Mouse (Mus musculus) midbrain, embryonic 13.5 days (tissue): ENCODE measurements around the gene Pyroxd1. TPM values are rescaled to one million over a fixed set of nuclear protein-coding genes. Genes with fewer than 3 reads are reported as not detected.
"Not testable (repeated sequence)": the region's sequence is repeated elsewhere in the genome, so short reads cannot be mapped to it uniquely, and the experiment has no call there.

Experiments
- ATAC-seq: fragments of 200-750 bp; cut with Nextera tagmentation; 2 replicates; pipeline ENCODE4 v1.8.0; 2017; ENCODE audit warnings: mild to moderate bottlenecking, moderate TSS enrichment, moderate library complexity
- H3K27ac ChIP-seq: fragments of 300-500 bp; sonication (generic); 2 replicates; pipeline ENCODE4 v1.5.1; 2015; ENCODE audit warnings: inconsistent platforms, mild to moderate bottlenecking, moderate library complexity
- H3K27me3 ChIP-seq: fragments of 300-500 bp; sonication (generic); 2 replicates; pipeline ENCODE4 v1.6.1; 2015; ENCODE audit warnings: mild to moderate bottlenecking, inconsistent platforms
- H3K36me3 ChIP-seq: fragments of 300-500 bp; sonication (generic); 2 replicates; pipeline ENCODE4 v1.6.1; 2015; ENCODE audit warnings: mild to moderate bottlenecking, inconsistent platforms
- H3K4me1 ChIP-seq: fragments of 300-500 bp; sonication (generic); replicated peaks from 2 replicates; pipeline ENCODE4 v1.6.1; 2015; ENCODE audit warnings: inconsistent platforms
- H3K4me2 ChIP-seq: fragments of 300-500 bp; sonication (generic); replicated peaks from 2 replicates; pipeline ENCODE4 v1.6.1; 2015; ENCODE audit warnings: moderate library complexity, mild to moderate bottlenecking, inconsistent platforms
- H3K4me3 ChIP-seq: fragments of 300-500 bp; sonication (generic); replicated peaks from 2 replicates; pipeline ENCODE4 v1.5.1; 2015; ENCODE audit warnings: mild to moderate bottlenecking, inconsistent platforms
- H3K9ac ChIP-seq: fragments of 300-500 bp; sonication (generic); replicated peaks from 2 replicates; pipeline ENCODE4 v1.6.1; 2015; ENCODE audit warnings: mild to moderate bottlenecking, inconsistent platforms
- H3K9me3 ChIP-seq: fragments of 300-500 bp; sonication (generic); 2 replicates; pipeline ENCODE4 v1.6.1; 2016; ENCODE audit warnings: mild to moderate bottlenecking, inconsistent platforms
- WGBS: fragments of 180-500 bp; shearing (Covaris S2); methylation state at CpG from one replicate; pipeline ENCODE4 v1.1.7; 2015; 5-methylcytosine and 5-hydroxymethylcytosine counted together
- polyA plus RNA-seq: library from polyadenylated mRNA; unstranded; fragments of >200 nt; fragmentation: Nextera tagmentation; extraction: Ambion mirVana; gene quantifications from 2 replicates; pipeline ENCODE4 v1.2.1, GENCODE M21; 2015

The Pyroxd1 gene
- polyA plus RNA-seq, 1 experiment from 2014 or later: 24.2 TPM

- H3K36me3 ChIP-seq: peaks cover 47% of the 10 kb centered on the region
- no peak overlapping the region for H3K27ac ChIP-seq
- H3K27me3 ChIP-seq: no peaks in the 10 kb centered on the region
- no peaks in the 10 kb centered on the region for H3K9me3 ChIP-seq
- no peak for ATAC-seq
- H3K4me3 ChIP-seq: no peak overlapping the region
- H3K4me1 ChIP-seq: peaks cover 13% of the 10 kb centered on the region
- H3K4me2 ChIP-seq: no peak overlapping the region
- no peak overlapping the region for H3K9ac ChIP-seq
- WGBS: 89% methylated on average over 11 of the region's 11 CpGs
Observed at GRCm38 (mm10) chr6:142347431-142348385, 2.3 kb downstream of the Pyroxd1 start.

- H3K36me3 ChIP-seq: peaks cover 80% of the 10 kb centered on the region
- H3K27me3 ChIP-seq, H3K4me1 ChIP-seq, H3K4me3 ChIP-seq, H3K9ac ChIP-seq, H3K27ac ChIP-seq, H3K9me3 ChIP-seq, ATAC-seq, H3K4me2 ChIP-seq: not testable (repeated sequence)
- WGBS: 94% methylated on average over 3 of the region's 3 CpGs
Observed at GRCm38 (mm10) chr6:142352099-142352498, 6.6 kb downstream of the Pyroxd1 start.

- H3K4me1 ChIP-seq: no peaks in the 10 kb centered on the region
- no peak overlapping the region for H3K9ac ChIP-seq
- 90% methylated on average over 7 of the region's 7 CpGs for WGBS
- H3K36me3 ChIP-seq: peaks cover 85% of the 10 kb centered on the region
- no peak overlapping the region for H3K27ac ChIP-seq
- no peaks in the 10 kb centered on the region for H3K27me3 ChIP-seq
- no peak overlapping the region for H3K4me2 ChIP-seq
- H3K4me3 ChIP-seq: no peak overlapping the region
- no peak for ATAC-seq
- no peaks in the 10 kb centered on the region for H3K9me3 ChIP-seq
Observed at GRCm38 (mm10) chr6:142357106-142357505, 11.7 kb downstream of the Pyroxd1 start.

- no peaks in the 10 kb centered on the region for H3K9me3 ChIP-seq
- no peak overlapping the region for H3K9ac ChIP-seq
- H3K36me3 ChIP-seq: peaks cover 87% of the 10 kb centered on the region
- H3K4me1 ChIP-seq: no peaks in the 10 kb centered on the region
- H3K27ac ChIP-seq: no peak overlapping the region
- no peaks in the 10 kb centered on the region for H3K27me3 ChIP-seq
- ATAC-seq: no peak
- 94% methylated on average over 6 of the region's 6 CpGs for WGBS
- no peak overlapping the region for H3K4me2 ChIP-seq
- no peak overlapping the region for H3K4me3 ChIP-seq
Observed at GRCm38 (mm10) chr6:142362036-142362435, 16.6 kb downstream of the Pyroxd1 start.

GRCm38 (mm10) chr6:142363019-142363576 lies 17.6 kb downstream of the Pyroxd1 start:
- H3K36me3 ChIP-seq: peaks cover 90% of the 10 kb centered on the region
- no peaks in the 10 kb centered on the region for H3K4me1 ChIP-seq
- ATAC-seq: peak; percentile 17; the same call in 1 of the 2 replicates
- no peak overlapping the region for H3K9ac ChIP-seq
- no peaks in the 10 kb centered on the region for H3K9me3 ChIP-seq
- no peaks in the 10 kb centered on the region for H3K27me3 ChIP-seq
- H3K4me3 ChIP-seq: no peak overlapping the region
- no peak overlapping the region for H3K4me2 ChIP-seq
- WGBS: 72% methylated on average over 9 of the region's 9 CpGs
- H3K27ac ChIP-seq: no peak overlapping the region

GRCm38 (mm10) chr6:142365742-142366472 lies 20.5 kb downstream of the Pyroxd1 start:
- Histone ChIP-seq H3K27me3 (no peaks in the 10 kb centered on the region), H3K4me2 (no peak overlapping the region), H3K9me3 (no peaks in the 10 kb centered on the region), H3K4me3 (no peak overlapping the region), H3K36me3 (peaks cover 84% of the 10 kb centered on the region), H3K9ac (no peak overlapping the region), H3K4me1 (no peaks in the 10 kb centered on the region), H3K27ac (no peak overlapping the region)
- 93% methylated on average over 8 of the region's 8 CpGs for WGBS
- no peak for ATAC-seq

- Histone ChIP-seq H3K9ac (no peak overlapping the region), H3K27me3 (no peaks in the 10 kb centered on the region), H3K4me2 (no peak overlapping the region), H3K4me3 (no peak overlapping the region), H3K27ac (no peak overlapping the region), H3K4me1 (no peaks in the 10 kb centered on the region), H3K36me3 (peaks cover 83% of the 10 kb centered on the region), H3K9me3 (no peaks in the 10 kb centered on the region)
- 94% methylated on average over 10 of the region's 10 CpGs for WGBS
- ATAC-seq: no peak
Observed at GRCm38 (mm10) chr6:142366473-142367018, 21.1 kb downstream of the Pyroxd1 start.

- peaks cover 84% of the 10 kb centered on the region for H3K36me3 ChIP-seq
- 92% methylated on average over 3 of the region's 3 CpGs for WGBS
Observed at GRCm38 (mm10) chr6:142367565-142367964, 22.1 kb downstream of the Pyroxd1 start.

GRCm38 (mm10) chr6:142369568-142369967 lies 24.1 kb downstream of the Pyroxd1 start:
- H3K27ac ChIP-seq: no peak overlapping the region
- no peak overlapping the region for H3K4me2 ChIP-seq
- H3K9ac ChIP-seq: no peak overlapping the region
- no peaks in the 10 kb centered on the region for H3K4me1 ChIP-seq
- H3K9me3 ChIP-seq: no peaks in the 10 kb centered on the region
- H3K4me3 ChIP-seq: no peak overlapping the region
- peaks cover 85% of the 10 kb centered on the region for H3K36me3 ChIP-seq
- no peak for ATAC-seq
- 97% methylated on average over 3 of the region's 3 CpGs for WGBS
- H3K27me3 ChIP-seq: no peaks in the 10 kb centered on the region

More at GRCm38 (mm10) chr6:142367565-142367964, 22.1 kb downstream of the Pyroxd1 start:
- no peak overlapping the region for H3K27ac ChIP-seq
- ATAC-seq: no peak
- no peaks in the 10 kb centered on the region for H3K4me1 ChIP-seq
- H3K4me3 ChIP-seq: no peak overlapping the region
- H3K27me3 ChIP-seq: no peaks in the 10 kb centered on the region
- no peak overlapping the region for H3K4me2 ChIP-seq
- H3K9ac ChIP-seq: no peak overlapping the region
- H3K9me3 ChIP-seq: no peaks in the 10 kb centered on the region

- H3K9ac ChIP-seq: no peak overlapping the region
- no peak for ATAC-seq
- H3K9me3 ChIP-seq: no peaks in the 10 kb centered on the region
- peaks cover 45% of the 10 kb centered on the region for H3K36me3 ChIP-seq
- no peak overlapping the region for H3K4me2 ChIP-seq
- H3K27me3 ChIP-seq: no peaks in the 10 kb centered on the region
- H3K4me3 ChIP-seq: no peak overlapping the region
- 78% methylated on average over 1 of the region's 1 CpGs for WGBS
- H3K27ac ChIP-seq: no peak overlapping the region
- no peaks in the 10 kb centered on the region for H3K4me1 ChIP-seq
Observed at GRCm38 (mm10) chr6:142377081-142377480, 31.6 kb downstream of the Pyroxd1 start.

GRCm38 (mm10) chr6:142378576-142379330 lies 33.3 kb downstream of the Pyroxd1 start:
- Histone ChIP-seq H3K27ac (no peak overlapping the region), H3K4me3 (no peak overlapping the region), H3K4me1 (no peaks in the 10 kb centered on the region), H3K9me3 (no peaks in the 10 kb centered on the region), H3K9ac (no peak overlapping the region), H3K36me3 (peaks cover 31% of the 10 kb centered on the region), H3K27me3 (no peaks in the 10 kb centered on the region), H3K4me2 (no peak overlapping the region)
- no peak for ATAC-seq
- 93% methylated on average over 8 of the region's 8 CpGs for WGBS
